In genomic region chr11:107209818-107210217, GRCm38 (mm10) we compare ENCODE assay signal across 25 mouse cellular contexts.
"Had no signal": no experiment of that assay in that cellular context is flagged by ENCODE, and none has a peak within 500 bp of the region (broad histone marks: within the 10 kb centered on the region; RNA-seq: fewer than 3 reads in every experiment).

No protein-coding gene starts in this region.

- H3K4me1 ChIP-seq: megakaryocyte, embryonic 14.5 days; midbrain, embryonic 13.5 days; neural tube, embryonic 13.5 days had no signal

- H3K9me3 ChIP-seq: limb, embryonic 12.5 days; limb, embryonic 15.5 days; megakaryocyte, embryonic 14.5 days; midbrain, embryonic 10.5 days; midbrain, embryonic 13.5 days; neural tube, embryonic 13.5 days had no signal

- H3K27me3 ChIP-seq: limb, embryonic 12.5 days; limb, embryonic 15.5 days; megakaryocyte, embryonic 14.5 days; midbrain, embryonic 13.5 days; neural tube, embryonic 13.5 days had no signal

- H3K9ac ChIP-seq: limb, embryonic 12.5 days; limb, embryonic 15.5 days; liver, embryonic 14.5 days; liver, postnatal 0 days; lung, embryonic 14.5 days; midbrain, embryonic 13.5 days; neural tube, embryonic 13.5 days had no signal

- DNase-seq: kidney, adult 2 months; kidney, postnatal 25 days; layer of hippocampus, adult 9-11 months; left cerebral cortex, postnatal 4 days; liver, postnatal 0 days; lung, embryonic 14.5 days; lung, postnatal 36 days; right cerebral cortex, adult 18-20 months; right cerebral cortex, postnatal 14 days; right cerebral cortex, postnatal 4 days; thymus, postnatal 36 days had no signal

- H3K4me2 ChIP-seq: limb, embryonic 12.5 days; limb, embryonic 15.5 days; liver, embryonic 11.5 days; lung, embryonic 14.5 days; midbrain, embryonic 13.5 days; neural tube, embryonic 13.5 days had no signal

- H3K4me3 ChIP-seq: layer of hippocampus, adult 2 months; limb, embryonic 12.5 days; limb, embryonic 15.5 days; megakaryocyte, embryonic 14.5 days; midbrain, embryonic 10.5 days; midbrain, embryonic 13.5 days; myocyte; neural tube, embryonic 13.5 days had no signal

- H3K27ac ChIP-seq: kidney, postnatal 0 days; layer of hippocampus, adult 2 months; limb, embryonic 12.5 days; limb, embryonic 15.5 days; liver, embryonic 14.5 days; midbrain, embryonic 10.5 days; midbrain, embryonic 13.5 days; neural tube, embryonic 13.5 days; stomach, postnatal 0 days had no signal

- ATAC-seq: liver, postnatal 0 days; lung, postnatal 0 days; midbrain, embryonic 13.5 days; midbrain, embryonic 16.5 days had no signal
